Mouse (Mus musculus) brown adipose tissue, adult 24 weeks (tissue): ENCODE results near the gene Mfrp. TPM values are rescaled to one million over a fixed set of nuclear protein-coding genes. Genes with fewer than 3 reads are reported as not detected.

Experiments
- H3K27ac ChIP-seq: fragments of 200-500 bp; replicated peaks from 2 replicates; pipeline ENCODE4 v1.5.1; 2012; ENCODE audit warnings: low read depth, mild to moderate bottlenecking, low read length
- H3K4me1 ChIP-seq: fragments of 200-500 bp; 2 replicates; pipeline ENCODE4 v1.6.1; 2012; ENCODE audit warnings: low read length, mixed read lengths; ENCODE audit not compliant: control insufficient read depth, insufficient read depth, insufficient read length
- H3K4me3 ChIP-seq: fragments of 200-500 bp; 2 replicates; pipeline ENCODE4 v1.5.1; 2012; ENCODE audit warnings: low read depth, mild to moderate bottlenecking, low read length, moderate library complexity; ENCODE audit not compliant: insufficient read depth
- polyA plus RNA-seq: library from polyadenylated mRNA; stranded (reverse); fragments of >200 nt; gene quantifications from 2 replicates; pipeline ENCODE4 v1.2.4, GENCODE M21; 2012; ENCODE audit not compliant: missing spikeins, insufficient read depth, insufficient read length

The Mfrp gene
- polyA plus RNA-seq, 1 experiment, result not detected

DNA sequence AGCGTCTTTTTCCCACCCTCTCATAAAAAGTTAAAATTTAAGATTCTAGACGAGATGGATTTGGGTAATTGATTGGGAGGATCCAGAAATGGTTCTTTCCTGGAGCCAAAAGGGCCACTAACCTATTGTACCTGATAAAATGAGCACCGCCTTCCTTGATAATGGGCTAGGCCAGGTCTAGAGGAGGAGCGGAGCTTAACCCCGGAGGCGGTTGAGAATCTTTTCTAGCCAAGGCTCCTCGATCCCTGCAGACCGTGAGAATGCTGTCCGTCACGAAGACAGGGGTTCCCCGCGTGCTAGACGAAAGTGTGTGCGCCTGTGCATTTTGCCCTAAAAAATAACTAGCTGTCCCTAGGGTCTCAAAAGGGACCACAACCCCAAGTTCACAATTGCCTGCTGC lies 17.3 kb upstream of the Mfrp start:
- H3K4me3 ChIP-seq, result peak overlapping the region; percentile 54
- 0 out of 2 replicates have a peak overlapping the region, but pooled peaks have one; percentile 13 for H3K27ac ChIP-seq
- peaks cover 11% of the 10 kb centered on the region for H3K4me1 ChIP-seq

DNA sequence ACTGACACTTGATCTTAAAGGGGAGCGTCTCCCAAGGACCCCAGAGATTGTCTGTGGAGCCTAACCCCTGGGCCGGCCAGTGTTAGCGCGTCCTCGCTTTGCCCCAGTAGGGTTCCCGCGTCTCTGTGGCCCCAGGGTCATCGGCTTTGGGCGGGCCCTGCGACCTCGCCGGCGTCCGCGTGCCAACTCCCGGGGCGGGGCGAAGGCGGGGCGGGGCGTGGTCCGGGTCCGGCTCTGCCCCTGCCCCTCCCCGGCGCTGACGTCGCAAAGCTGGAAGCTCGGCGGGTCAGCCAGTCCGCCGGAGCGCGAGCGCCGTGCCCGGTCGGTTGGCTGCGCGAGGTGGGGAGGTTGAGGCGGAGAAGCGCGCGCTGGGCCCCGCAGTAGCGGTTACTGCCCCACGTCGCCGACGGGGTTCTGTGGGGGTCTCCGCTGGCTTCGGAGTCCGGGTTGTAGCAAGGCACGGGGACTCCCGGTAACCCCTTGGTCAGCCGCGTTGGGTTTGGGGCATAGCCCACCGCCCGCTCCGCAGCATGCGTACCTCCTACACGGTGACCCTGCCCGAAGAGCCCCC lies 16.8 kb upstream of the Mfrp start:
- Histone ChIP-seq H3K4me3 (peak overlapping the region; percentile 87), H3K4me1 (peaks cover 13% of the 10 kb centered on the region), H3K27ac (peak overlapping the region; percentile 66)

DNA sequence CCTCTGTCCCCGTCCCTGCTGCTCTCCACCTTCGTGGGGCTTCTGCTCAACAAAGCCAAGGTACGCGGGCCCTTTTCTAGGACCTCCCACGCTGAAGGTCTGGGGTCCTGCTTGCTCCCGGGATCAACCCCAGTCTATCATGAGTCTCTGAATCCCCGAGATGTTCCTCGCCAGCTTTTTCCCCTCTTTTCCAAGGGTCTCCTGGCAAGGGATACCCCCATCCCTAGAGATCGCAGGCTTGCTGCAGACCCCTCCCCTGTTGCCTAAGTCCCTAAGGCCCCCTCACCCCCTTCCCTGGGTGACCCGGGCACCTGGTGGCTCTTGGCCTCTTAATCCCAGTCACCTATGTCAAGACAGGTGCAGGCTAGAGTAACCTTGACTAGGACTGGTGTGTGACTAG lies 16.3 kb upstream of the Mfrp start:
- H3K4me1 ChIP-seq, result peaks cover 16% of the 10 kb centered on the region
- H3K27ac ChIP-seq, result peak overlapping the region; percentile 66

DNA sequence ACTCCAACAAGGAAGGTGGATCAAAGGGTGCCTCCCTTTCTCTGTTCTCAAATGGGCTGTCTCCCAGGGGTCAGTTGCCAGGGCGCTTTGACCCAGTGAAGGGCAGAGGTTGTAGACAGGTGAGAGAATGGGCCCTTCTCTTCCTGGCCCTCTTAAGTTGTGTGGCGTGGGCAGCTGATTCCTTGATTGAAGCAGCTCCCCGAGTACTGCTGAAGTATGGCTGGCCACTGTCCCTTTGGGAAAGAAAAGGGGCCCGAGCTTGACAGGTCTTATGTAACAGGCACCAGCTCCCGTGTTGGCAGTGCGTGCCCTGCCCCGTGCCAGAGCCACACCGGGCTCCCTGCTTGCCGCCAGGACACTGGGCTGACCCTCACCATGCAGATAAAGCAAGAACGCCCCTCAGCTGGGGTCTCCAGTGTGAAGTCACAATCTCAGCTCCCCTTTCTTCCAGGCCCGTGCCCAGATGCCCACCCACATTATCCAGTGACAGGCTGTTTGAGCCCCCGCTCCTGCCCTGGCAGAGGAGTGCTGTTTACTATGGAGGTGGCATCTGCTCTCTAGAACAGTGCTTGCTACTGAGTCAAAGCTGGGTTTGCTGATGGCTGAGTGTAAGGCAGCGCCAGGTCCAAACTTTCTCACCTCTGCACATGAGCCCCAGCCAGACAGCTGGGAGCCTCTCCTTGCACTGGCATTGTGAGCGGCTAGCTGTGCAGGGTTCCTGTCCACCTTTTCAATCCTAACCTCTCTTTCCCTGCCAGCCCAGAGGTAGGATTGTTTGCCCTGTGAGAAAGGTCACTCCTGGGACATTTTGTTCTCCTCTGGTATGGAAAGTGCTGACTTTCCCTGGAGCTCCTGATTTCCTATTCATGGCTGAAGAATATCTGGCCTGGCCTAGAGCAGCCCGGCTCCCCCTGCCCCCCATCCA lies 15.5 kb upstream of the Mfrp start:
- Histone ChIP-seq H3K4me1 (peaks cover 16% of the 10 kb centered on the region), H3K27ac (peak overlapping the region; percentile 66), H3K4me3 (peak overlapping the region; percentile 87)

More for the DNA sequence above, 16.3 kb upstream of the Mfrp start:
- H3K4me3 ChIP-seq, result peak overlapping the region; percentile 87

DNA sequence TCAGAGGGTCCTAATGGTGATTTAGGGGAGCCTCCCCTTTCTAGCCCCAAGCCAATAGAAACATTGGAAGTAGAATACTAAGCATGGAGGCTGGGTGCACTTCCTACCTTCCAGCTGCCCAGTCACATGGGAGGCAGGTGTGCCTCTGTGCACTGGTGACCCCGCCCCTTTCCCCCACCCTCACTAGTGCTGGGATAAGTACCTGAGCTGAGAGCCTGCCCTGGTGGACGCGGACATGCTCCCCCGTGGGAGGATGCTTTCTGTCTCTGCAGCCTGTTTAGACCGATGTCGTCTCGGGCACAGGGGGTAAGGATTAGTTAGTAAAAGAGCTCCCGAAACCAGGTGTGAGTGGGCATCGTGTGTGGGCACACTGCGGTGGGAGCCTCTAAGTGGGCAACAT lies 14.6 kb upstream of the Mfrp start:
- Histone ChIP-seq H3K4me1 (peaks cover 16% of the 10 kb centered on the region), H3K27ac (0 out of 2 replicates have a peak overlapping the region, but pooled peaks have one; percentile 1), H3K4me3 (no peak overlapping the region)

DNA sequence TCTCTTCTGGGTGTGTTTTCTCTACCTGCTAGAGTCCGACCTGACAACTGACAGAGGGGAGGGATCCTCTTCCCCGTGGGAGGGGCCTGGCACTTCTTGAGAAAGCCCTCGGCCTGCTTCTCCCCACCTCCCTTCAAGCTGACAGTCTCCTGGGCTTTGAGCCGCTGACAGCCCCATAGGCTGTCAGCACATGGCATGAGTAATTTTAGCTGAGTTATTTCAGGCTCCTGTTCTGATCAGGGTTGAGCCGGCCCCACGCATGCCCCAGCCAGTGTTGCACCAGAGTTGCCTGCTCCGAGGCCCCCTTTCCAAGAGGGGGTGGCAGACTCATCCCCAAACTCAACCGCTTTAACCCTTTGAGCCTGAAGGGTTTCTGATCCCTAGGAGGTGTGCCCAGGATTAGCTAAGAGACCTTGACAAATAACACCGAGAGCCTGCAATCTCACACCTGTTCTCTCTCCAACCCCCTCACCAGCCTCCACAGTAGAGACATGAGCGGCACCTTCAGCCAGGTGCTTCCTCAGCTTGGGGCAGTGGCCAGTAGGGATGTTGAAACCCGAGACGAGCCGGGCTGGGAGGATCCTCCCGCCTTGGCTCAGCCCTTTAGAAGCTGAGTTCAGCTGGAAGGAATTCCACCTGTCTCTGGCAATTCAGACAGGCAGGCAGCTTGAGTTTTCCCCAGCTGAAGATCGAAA lies 13.6 kb upstream of the Mfrp start:
- Histone ChIP-seq H3K27ac (0 out of 2 replicates have a peak overlapping the region, but pooled peaks have one; percentile 31), H3K4me3 (no peak overlapping the region), H3K4me1 (peaks cover 16% of the 10 kb centered on the region)

DNA sequence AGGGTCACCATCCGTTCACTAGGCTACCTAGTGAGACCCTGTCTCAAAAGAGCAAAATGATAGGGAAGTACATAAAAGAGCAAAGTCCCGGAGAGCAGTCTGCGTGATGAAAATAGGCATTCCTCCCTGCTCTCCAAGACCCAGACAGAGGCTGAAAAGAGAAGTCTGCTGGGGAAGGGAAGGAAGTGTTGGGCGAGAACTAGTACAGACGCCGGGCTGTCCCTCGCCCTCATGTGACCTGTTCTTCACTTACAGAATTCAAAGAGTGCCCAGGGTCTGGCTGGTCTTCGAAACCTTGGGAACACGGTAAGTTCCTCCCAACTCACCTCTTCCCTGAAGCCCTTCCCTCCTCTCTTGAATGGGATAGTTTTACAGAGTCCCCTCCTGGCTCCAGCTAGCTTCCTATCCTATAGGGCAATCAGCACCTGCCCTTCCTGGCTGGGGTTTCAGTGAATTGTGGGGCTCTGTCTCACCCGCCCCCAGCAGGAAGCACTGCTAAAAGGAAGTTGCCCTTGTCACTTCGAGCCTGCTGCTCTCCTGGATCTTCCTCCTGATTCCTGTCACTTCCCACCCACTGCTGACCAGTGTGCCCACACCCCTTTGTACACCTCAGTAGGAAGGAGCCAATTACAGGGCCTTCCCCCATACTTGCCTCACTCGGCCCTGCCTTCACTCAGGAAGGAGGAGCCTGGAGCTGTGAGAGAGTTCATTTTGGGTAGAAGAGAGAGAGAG lies 12.5 kb upstream of the Mfrp start:
- H3K4me3 ChIP-seq, result no peak overlapping the region
- no peak overlapping the region for H3K27ac ChIP-seq
- H3K4me1 ChIP-seq, result peaks cover 16% of the 10 kb centered on the region

DNA sequence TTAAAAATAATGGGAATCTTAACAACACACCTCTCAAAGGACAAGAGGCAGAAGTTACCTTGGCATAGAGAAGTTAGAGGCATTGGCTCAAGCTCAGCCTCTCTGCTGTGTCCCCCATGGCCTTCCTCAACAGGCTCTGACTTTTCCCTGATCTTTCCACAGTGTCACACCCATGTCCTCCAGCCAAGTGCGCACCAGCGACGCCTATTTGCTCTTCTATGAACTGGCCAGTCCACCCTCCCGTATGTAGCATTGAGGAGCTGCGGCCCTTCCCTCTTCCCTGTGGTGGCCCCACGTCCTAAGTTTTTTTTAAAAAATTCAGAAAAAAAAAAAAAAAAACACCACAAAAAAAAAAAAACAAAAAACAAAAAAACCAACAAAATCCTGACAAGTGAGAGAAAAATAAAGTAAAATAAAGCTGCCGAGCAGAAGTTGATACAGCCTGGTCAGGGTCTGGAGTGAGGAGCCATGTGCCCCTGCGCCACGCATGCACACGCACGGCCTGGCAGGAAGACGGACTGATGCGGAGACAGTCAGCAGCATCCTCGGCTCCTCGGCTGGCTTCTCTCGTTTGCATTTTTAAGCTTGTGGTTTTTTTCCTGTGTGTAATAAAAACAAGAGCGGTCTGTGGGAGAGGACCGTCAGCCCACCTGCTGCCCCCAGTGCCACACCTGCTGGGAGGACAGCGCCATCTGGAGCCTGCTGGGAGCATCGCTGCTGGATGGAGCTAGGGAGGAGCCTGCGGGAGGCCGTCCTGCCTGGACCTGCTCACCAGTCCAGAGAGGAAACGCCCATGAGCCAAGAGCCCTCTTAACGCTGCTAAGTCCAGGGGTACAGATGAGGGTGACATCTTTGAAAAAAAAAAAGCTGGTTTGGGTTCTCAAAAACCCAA lies 7.7 kb upstream of the Mfrp start:
- no peak overlapping the region for H3K27ac ChIP-seq

DNA sequence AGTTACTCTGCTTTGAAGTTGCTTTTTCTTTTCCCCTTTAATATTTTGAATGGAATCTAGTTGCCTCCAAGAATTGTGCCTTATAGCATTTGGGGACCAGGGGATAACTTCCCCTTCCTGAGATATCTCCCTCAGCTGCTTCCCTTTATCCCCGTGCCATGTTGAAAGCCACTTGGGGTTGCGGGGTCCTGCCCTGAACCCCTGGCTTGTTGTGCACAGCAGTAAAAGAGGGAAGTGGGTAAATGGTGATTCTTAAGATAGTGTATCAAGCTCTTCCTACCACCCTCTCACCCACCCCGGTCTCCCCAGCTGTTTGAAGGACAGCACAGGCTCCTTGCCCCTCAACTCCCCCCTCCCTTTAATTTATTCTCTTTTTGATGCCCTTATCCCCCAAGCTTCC lies 6.8 kb upstream of the Mfrp start:
- H3K4me3 ChIP-seq, result no peak overlapping the region
- 0 out of 2 replicates have a peak, but pooled peaks cover 3% of the 10 kb centered on the region for H3K4me1 ChIP-seq
- H3K27ac ChIP-seq, result no peak overlapping the region

More for the DNA sequence above, 7.7 kb upstream of the Mfrp start:
- no peak overlapping the region for H3K4me3 ChIP-seq
- peaks cover 8% of the 10 kb centered on the region; the same call in 1 of the 2 replicates for H3K4me1 ChIP-seq

DNA sequence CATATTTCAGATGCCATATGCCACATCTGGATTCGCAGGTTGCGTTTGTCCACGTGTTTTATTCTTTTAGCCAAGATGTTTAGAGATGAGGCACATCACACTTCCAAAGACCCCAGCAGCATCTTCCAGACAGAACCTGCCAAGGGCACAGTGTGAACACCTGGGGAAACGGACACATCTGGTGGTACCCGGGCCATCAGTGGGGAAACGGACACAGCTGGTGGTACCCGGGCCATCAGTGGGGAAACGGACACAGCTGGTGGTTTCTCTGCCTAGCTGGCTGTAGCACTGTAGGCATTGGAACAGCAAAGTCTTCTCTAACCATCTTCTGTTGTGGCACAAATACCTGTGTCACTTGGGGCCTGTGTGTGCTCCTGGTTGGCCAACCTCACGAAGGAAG lies 5.7 kb upstream of the Mfrp start:
- no peaks in the 10 kb centered on the region for H3K4me1 ChIP-seq
- H3K4me3 ChIP-seq, result no peak overlapping the region
- H3K27ac ChIP-seq, result no peak overlapping the region

DNA sequence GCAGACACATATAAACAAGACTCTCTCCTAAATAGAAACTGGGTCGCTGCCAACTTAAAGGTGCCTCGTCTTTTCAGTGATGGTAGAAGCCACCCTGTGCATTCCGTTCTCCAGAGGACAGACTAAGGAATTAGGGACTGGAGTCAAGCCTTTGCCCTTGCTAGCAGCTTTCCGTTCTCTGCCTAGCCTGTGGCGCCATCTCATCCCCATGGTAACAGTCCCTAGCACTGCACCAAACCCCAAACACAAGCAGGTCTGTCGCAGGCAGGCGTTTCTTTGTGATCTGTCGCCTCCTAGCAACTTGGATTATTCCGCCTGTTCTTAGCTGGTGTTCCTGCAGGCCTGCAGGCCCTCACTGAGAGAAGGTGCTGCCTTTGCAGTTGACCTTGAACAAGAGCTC lies 5.0 kb upstream of the Mfrp start:
- no peak overlapping the region for H3K27ac ChIP-seq
- H3K4me3 ChIP-seq, result no peak overlapping the region
- H3K4me1 ChIP-seq, result no peaks in the 10 kb centered on the region

DNA sequence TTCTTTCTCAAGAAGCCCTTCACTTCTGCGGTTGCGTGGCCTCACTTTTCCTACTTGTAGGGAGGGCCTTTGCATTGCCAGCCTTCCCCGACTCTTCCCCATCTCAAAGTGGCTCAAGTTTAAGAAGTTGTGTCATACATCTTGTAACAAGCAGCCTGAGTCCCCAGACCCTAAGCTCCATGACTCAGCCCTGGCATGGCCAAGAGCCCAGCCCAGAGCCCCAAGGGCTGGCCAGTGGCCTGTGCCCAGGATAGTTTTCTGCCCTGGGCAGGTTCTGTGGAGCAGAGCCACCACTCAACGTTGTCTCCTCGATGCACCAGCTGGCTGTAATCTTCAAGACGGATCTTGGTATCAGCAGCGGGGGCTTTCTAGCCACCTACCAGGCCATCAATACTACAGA lies 3.4 kb downstream of the Mfrp start:
- Histone ChIP-seq H3K27ac (no peak overlapping the region), H3K4me3 (no peak overlapping the region), H3K4me1 (peaks cover 6% of the 10 kb centered on the region; the same call in 1 of the 2 replicates)

DNA sequence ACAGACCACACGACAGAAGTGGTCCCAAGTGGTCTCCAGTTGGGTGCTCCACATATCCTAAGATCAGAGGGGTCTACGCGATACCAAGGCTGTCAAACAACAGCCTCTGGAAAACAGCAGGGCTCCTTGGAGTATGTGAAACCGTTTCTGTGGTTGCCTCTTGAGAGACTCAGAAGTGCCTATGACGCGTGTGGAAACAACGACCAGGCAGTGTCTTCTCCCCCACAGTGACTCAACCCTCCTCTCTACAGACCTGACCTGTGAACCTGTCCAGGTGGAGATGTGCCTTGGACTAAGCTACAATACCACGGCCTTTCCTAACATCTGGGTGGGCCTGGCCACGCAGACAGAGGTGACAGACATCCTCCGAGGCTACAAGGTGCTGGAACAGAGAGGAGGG lies 4.3 kb downstream of the Mfrp start:
- no peak overlapping the region for H3K27ac ChIP-seq
- H3K4me3 ChIP-seq, result no peak overlapping the region
- peaks cover 6% of the 10 kb centered on the region; the same call in 1 of the 2 replicates for H3K4me1 ChIP-seq

DNA sequence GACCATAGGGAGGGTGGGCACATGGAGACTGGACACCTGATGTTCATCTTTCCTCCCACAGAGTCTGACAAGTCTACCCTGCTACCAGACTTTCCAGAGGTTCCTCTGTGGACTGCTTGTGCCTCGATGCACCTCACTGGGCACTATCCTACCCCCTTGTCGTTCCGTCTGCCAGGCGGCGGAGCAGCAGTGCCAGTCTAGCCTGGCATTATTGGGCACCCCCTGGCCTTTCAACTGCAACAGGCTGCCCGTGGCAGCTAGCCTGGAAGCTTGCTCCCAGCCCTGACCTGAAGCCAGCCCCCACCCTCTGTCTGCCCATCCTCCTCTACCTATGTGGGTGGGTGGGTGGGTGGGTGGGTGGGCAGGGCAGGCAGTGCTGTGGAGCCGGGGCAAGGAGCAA lies 4.7 kb downstream of the Mfrp start:
- no peak overlapping the region for H3K27ac ChIP-seq
- H3K4me3 ChIP-seq, result no peak overlapping the region
- H3K4me1 ChIP-seq, result peaks cover 6% of the 10 kb centered on the region; the same call in 1 of the 2 replicates
